Mouse (Mus musculus) testis, adult 2 months (tissue): ENCODE data around the gene Ift88.

Experiments
- CTCF ChIP-seq: fragments of 200-500 bp; IDR thresholded peaks from 2 replicates; pipeline ENCODE4 v1.5.1; 2012; ENCODE audit warnings: low read depth, mild to moderate bottlenecking, inconsistent platforms, low read length, moderate library complexity; ENCODE audit not compliant: control insufficient read depth, insufficient read depth, insufficient replicate concordance
- POLR2A ChIP-seq: fragments of 200-500 bp; IDR thresholded peaks from 2 replicates; pipeline ENCODE4 v1.6.1; 2012; ENCODE audit warnings: low read depth, mild to moderate bottlenecking, inconsistent platforms, low read length, moderate library complexity; ENCODE audit not compliant: control insufficient read depth

GRCm38 (mm10) chr14:57375205-57375604 is 48.7 kb upstream of the Ift88 start:
- TF ChIP-seq POLR2A (no peak), CTCF (no peak)
